Mouse (Mus musculus) limb, embryonic 14.5 days (tissue): ENCODE measurements around the gene Ptk7. TPM values are rescaled to one million over a fixed set of nuclear protein-coding genes. Genes with fewer than 3 reads are reported as not detected.
A peak's percentile ranks its signal among the peaks of the same experiment; 100 is the strongest.

Source experiments
- ATAC-seq: fragments of 200-750 bp; cut with Nextera tagmentation; 2 replicates; pipeline ENCODE4 v1.8.0; 2017; ENCODE audit warnings: low read depth, moderate number of reproducible peaks, moderate TSS enrichment; ENCODE audit not compliant: low FRiP score
- DNase-seq: peaks from one replicate; pipeline ENCODE4 v3.0.0-alpha.2; 2015; ENCODE audit warnings: low spot score
- H3K27ac ChIP-seq: fragments of 300-500 bp; sonication (generic); replicated peaks from 2 replicates; pipeline ENCODE4 v1.5.1; 2014; ENCODE audit warnings: low read depth, mild to moderate bottlenecking, low read length, moderate library complexity, mixed read lengths
- H3K27me3 ChIP-seq: fragments of 300-500 bp; sonication (generic); 2 replicates; pipeline ENCODE4 v1.6.1; 2014; ENCODE audit warnings: low read length, mixed read lengths; ENCODE audit not compliant: control insufficient read depth, insufficient read depth
- H3K36me3 ChIP-seq: fragments of 300-500 bp; sonication (generic); 2 replicates; pipeline ENCODE4 v1.6.1; 2014; ENCODE audit warnings: mild to moderate bottlenecking, low read length, moderate library complexity, mixed read lengths; ENCODE audit not compliant: control insufficient read depth, insufficient read depth
- H3K4me1 ChIP-seq: fragments of 300-500 bp; sonication (generic); 2 replicates; pipeline ENCODE4 v1.6.1; 2014; ENCODE audit warnings: antibody characterized with exemption, low read length, mixed read lengths; ENCODE audit not compliant: control insufficient read depth, insufficient read depth
- H3K4me2 ChIP-seq: fragments of 300-500 bp; sonication (generic); replicated peaks from 2 replicates; pipeline ENCODE4 v1.6.1; 2014; ENCODE audit warnings: low read depth, mild to moderate bottlenecking, low read length, moderate library complexity; ENCODE audit not compliant: severe bottlenecking
- H3K4me3 ChIP-seq: fragments of 300-500 bp; sonication (generic); replicated peaks from 2 replicates; pipeline ENCODE4 v1.5.1; 2014; ENCODE audit warnings: low read length
- H3K9ac ChIP-seq: fragments of 300-500 bp; sonication (generic); 2 replicates; pipeline ENCODE4 v1.6.1; 2014; ENCODE audit warnings: mild to moderate bottlenecking, low read depth, low read length, moderate library complexity; ENCODE audit not compliant: severe bottlenecking
- H3K9me3 ChIP-seq: fragments of 300-500 bp; sonication (generic); 2 replicates; pipeline ENCODE4 v1.6.1; 2016; ENCODE audit warnings: low read length; ENCODE audit not compliant: control insufficient read depth
- POLR2A ChIP-seq: fragments of 200-500 bp; IDR thresholded peaks from 2 replicates; pipeline ENCODE4 v1.8.0; 2012; ENCODE audit warnings: inconsistent platforms, mild to moderate bottlenecking, moderate library complexity, borderline replicate concordance; ENCODE audit not compliant: insufficient read depth, insufficient read length; ENCODE audit errors: extremely low read depth
- WGBS: fragments of 180-500 bp; shearing (Covaris S2); extraction: QIAGEN DNeasy Blood & Tissue Kit; methylation state at CpG from one replicate; pipeline ENCODE4 v1.1.7; 2014; 5-methylcytosine and 5-hydroxymethylcytosine counted together
- polyA plus RNA-seq, 2 experiments: library from polyadenylated mRNA; depleted of rRNA in 1 of 2; stranded (reverse) in 1 of 2; unstranded in 1 of 2; fragments of >200 nt; fragmentation: Nextera tagmentation in 1 of 2; extraction: Ambion mirVana in 1 of 2; gene quantifications; 2 replicates each; pipeline versions ENCODE4 v1.2.1 to v1.2.3; 2012 to 2014

Gene Ptk7
- polyA plus RNA-seq, 2 experiments = 73.8 to 89.4 TPM

DNA sequence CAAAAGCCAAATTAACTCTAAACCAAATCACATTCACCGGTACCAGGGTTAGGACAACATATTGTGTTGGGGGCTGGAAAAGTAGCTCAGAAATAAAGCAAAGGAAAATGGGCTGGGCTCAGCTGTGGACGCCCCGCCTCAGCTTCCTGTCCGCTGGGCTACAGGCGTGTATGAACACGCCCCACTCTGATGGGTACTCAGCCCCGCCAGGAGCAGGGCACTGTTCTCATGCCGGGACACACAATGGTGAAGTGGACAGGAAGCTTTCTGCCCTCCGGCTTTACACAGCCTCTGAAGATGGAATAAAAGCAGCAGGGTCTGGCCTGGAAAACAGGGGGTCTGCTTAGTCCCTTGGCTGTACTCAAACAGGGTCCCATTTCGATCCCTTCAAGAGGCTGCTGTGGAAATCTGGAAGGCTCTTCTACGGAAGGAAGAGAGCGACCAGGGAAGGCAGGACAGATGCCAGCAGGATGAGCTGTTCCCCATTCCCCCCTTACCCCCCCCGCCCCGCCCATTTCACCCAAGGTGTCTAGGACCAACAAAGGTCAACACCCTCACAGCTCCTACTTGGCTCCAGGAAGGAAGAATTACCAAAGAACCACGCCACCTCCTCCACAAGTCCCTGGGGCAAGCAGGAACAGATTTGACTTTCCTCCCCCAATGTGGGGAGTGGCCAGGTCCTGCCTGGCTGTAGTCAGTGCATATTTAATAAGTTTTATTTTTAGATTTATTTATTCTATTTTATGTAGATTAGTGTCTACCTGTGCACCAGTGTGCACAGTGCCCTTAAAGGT, 19.4 kb downstream of the Ptk7 start:
- Histone ChIP-seq H3K9me3 (no peaks in the 10 kb centered on the region), H3K27me3 (no peaks in the 10 kb centered on the region), H3K4me3 (no peak overlapping the region), H3K9ac (no peak overlapping the region), H3K4me1 (peaks cover 42% of the 10 kb centered on the region), H3K36me3 (no peaks in the 10 kb centered on the region; the same call in 1 of the 2 replicates), H3K27ac (0 out of 2 replicates have a peak overlapping the region, but pooled peaks have one; percentile 1), H3K4me2 (0 out of 2 replicates have a peak overlapping the region, but pooled peaks have one; percentile 21)
- DNase-seq = no peak
- whole genome bisulfite sequencing = 54% methylated on average over 15 of the region's 15 CpGs
- ATAC-seq = no peak
- TF ChIP-seq POLR2A = no peak

DNA sequence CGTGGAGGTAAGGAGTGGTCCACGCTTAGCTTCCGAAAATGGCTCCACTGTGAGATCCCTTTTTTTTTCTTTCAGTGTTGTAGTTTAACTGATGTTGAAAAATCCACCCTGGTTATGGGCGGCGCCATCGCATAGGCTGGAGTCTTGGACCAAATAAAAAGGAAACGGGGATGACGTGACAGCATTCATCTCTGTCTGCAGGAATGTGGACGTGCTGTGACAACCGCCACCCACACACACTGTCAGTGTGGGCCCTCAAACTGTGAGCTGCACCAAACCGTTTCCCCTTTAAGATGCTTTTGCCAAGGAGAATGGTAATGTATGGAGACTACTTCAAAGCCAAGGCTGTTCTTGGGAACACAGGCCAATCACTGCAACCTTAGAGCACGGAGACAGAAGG, 23.3 kb downstream of the Ptk7 start:
- H3K9ac ChIP-seq = no peak overlapping the region
- H3K27me3 ChIP-seq = no peaks in the 10 kb centered on the region
- H3K4me3 ChIP-seq = no peak overlapping the region
- ATAC-seq = no peak
- H3K4me2 ChIP-seq = no peak overlapping the region
- H3K27ac ChIP-seq = no peak overlapping the region
- no peak for DNase-seq
- TF ChIP-seq POLR2A = no peak
- no peaks in the 10 kb centered on the region for H3K9me3 ChIP-seq
- peaks cover 26% of the 10 kb centered on the region for H3K4me1 ChIP-seq
- 77% methylated on average over 12 of the region's 12 CpGs for WGBS
- H3K36me3 ChIP-seq = no peaks in the 10 kb centered on the region; the same call in 1 of the 2 replicates

DNA sequence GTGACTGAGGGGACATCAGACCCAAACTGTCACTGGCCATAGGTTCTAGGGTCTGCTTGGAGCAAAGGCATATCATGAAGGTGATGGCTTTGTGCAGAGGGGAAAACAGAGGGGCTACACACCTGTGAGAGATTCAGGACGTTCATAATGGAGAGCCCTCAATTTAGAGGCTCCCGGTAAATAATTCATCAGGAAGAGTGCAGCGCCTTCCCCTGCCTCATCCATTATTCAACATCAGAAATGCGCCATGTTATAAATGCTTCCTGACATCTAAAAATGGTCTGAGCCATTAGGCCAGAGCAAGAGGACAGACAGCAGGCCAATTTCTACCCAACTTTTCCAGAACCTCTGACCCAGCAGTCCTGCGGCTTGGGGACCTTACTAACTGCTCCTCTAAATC, 24.2 kb downstream of the Ptk7 start:
- Histone ChIP-seq H3K27me3 (no peaks in the 10 kb centered on the region), H3K4me3 (no peak overlapping the region), H3K27ac (no peak overlapping the region), H3K4me2 (no peak overlapping the region), H3K4me1 (peaks cover 24% of the 10 kb centered on the region), H3K36me3 (no peaks in the 10 kb centered on the region), H3K9me3 (no peaks in the 10 kb centered on the region), H3K9ac (no peak overlapping the region)
- no peak for DNase-seq
- TF ChIP-seq POLR2A = no peak
- no peak for ATAC-seq
- WGBS = 78% methylated on average over 5 of the region's 5 CpGs

DNA sequence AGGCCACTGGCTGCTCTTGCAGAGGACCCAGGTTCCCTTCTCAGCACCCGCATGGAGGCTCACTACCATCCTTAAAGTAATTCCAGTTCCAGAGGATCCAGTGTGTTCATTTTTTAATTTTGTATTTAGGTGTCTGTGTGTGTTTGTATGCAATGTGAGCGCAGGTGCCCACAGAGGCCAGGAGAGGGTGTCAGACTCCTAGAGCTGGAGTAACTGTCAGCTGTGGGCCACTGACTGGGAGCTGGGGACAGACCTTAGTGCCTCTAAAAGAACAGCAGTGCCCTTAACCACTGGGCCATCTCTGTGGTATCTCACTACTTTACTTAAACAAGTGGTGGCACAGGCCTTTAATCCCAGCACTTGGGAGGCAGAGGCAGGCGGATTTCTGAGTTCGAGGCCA, 26.1 kb downstream of the Ptk7 start:
- Histone ChIP-seq H3K9me3 (no peaks in the 10 kb centered on the region), H3K27ac (no peak overlapping the region), H3K36me3 (no peaks in the 10 kb centered on the region), H3K4me3 (no peak overlapping the region), H3K4me1 (peaks cover 20% of the 10 kb centered on the region), H3K4me2 (no peak overlapping the region), H3K9ac (no peak overlapping the region), H3K27me3 (no peaks in the 10 kb centered on the region)
- TF ChIP-seq POLR2A = no peak
- no peak for DNase-seq
- ATAC-seq = no peak
- WGBS = 93% methylated on average over 4 of the region's 4 CpGs

DNA sequence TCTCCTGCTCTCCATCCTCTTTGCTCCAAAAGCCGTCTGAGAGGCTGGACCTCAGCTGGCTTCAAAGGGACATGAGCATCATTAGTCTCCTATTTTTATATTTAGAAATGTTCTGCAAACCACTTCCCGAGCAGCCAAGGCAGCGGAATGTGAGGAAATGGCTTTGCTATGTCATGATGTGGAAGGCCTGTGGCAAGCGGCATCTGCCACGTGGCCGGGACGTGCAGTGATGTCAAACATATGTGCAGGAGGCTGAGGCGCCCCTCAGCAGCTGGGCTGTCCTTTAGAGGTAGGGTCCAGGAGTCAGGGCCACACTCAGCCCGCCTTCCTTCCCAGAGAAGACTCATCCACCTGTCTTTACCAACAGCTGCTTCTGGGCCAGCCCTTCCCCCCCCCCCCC, 27.1 kb downstream of the Ptk7 start:
- peak; percentile 55 for DNase-seq
- H3K4me1 ChIP-seq = peaks cover 17% of the 10 kb centered on the region
- H3K27ac ChIP-seq = peak overlapping the region; percentile 48; the same call in 1 of the 2 replicates
- H3K4me3 ChIP-seq = no peak overlapping the region
- H3K4me2 ChIP-seq = no peak overlapping the region
- H3K27me3 ChIP-seq = no peaks in the 10 kb centered on the region
- no peaks in the 10 kb centered on the region for H3K9me3 ChIP-seq
- peaks cover 5% of the 10 kb centered on the region; the same call in 1 of the 2 replicates for H3K36me3 ChIP-seq
- H3K9ac ChIP-seq = no peak overlapping the region
- peak; percentile 60 for ATAC-seq
- 37% methylated on average over 9 of the region's 9 CpGs for WGBS
- no peak for TF ChIP-seq POLR2A
